Mouse (Mus musculus) liver, embryonic 14.5 days (tissue): ENCODE measurements at regions not wholly inside any gene's neighbourhood (a gene's known extent, or its start where the extent isn't known, plus 50 kb on each side); places are given as distances from the start of the nearest gene placed in this dataset.

Experiments used
- CTCF ChIP-seq: IDR thresholded peaks from 2 replicates; pipeline ENCODE4 v1.5.1; 2016; ENCODE audit warnings: antibody characterized with exemption, low read depth, control low read depth
- EP300 ChIP-seq: IDR thresholded peaks from 2 replicates; pipeline ENCODE4 v1.6.1; 2016; ENCODE audit warnings: antibody characterized with exemption, low read depth

DNA sequence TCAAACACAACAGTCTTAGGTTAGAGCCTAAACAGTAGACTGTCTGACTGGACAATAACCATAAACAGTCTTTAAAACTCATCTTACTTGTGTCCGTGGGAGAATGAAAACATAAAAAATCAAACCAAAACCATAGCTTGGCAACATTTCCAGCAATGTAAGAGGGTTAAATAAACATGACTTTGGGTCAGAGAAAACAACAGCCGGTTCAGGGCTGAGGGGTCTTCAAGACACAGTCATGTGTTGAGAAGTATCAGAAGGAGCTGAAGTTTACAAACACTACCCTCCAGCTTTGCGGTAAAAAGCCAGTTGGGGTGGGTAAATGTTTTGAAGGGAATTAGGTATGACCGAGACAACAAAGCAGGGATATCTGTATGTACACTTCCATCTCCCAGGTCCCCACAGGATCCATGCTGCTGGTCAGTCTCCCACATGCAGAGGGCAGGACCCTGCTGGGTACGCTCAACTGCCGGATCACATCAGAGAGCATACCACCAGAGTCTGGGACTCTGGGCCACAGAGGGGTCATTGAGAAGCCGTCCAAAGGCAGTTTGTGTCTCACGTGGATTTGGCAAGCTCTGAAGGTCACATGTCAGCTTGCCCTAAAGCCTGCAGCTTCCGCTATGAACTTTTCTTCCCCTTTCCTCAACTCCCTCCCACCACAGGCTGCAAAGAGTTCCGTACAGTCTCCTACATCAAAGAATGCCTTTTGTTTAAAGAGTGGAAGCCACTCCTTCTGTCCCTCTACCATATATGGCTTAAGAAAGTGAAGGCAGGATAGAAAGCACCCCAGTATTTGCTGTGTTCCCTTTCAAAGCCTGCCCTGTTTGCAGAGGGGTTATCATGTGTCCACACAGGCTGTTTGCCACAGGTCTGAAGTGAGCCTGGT lies 103.9 kb upstream of the Thbs1 start:
- TF ChIP-seq CTCF (no peak), EP300 (no peak)
